Mouse (Mus musculus) CH12.LX (cell line): ENCODE data around the gene Samd9l. TPM values are rescaled to one million over a fixed set of nuclear protein-coding genes. Genes with fewer than 3 reads are reported as not detected.
"Not testable (repeated sequence)": the region's sequence is repeated elsewhere in the genome, so short reads cannot be mapped to it uniquely, and the experiment has no call there.

Experiments used
- DNase-seq: peaks from one replicate; pipeline ENCODE4 v3.0.0-alpha.2; 2013; ENCODE audit errors: extremely low read depth
- H3K27ac ChIP-seq: 2 replicates; pipeline ENCODE4 v1.5.1; 2012; ENCODE audit warnings: low read depth, mild to moderate bottlenecking, control low read depth, moderate library complexity; ENCODE audit not compliant: insufficient read depth
- H3K27me3 ChIP-seq: replicated peaks from 2 replicates; pipeline ENCODE3; 2012; ENCODE audit warnings: inconsistent platforms
- H3K36me3 ChIP-seq, 2 experiments: replicated peaks in 1 of 2; 2 replicates each; pipeline versions ENCODE3 to v1.6.1; 2012; ENCODE audit warnings: inconsistent platforms in 1 of 2, low read length in 1 of 2, mild to moderate bottlenecking in 1 of 2, mixed read lengths in 1 of 2, moderate library complexity in 1 of 2; ENCODE audit not compliant: control insufficient read depth in 1 of 2, insufficient read depth in 1 of 2
- H3K4me1 ChIP-seq, 2 experiments: 2 replicates each; pipeline ENCODE4 v1.6.1; 2012; ENCODE audit warnings: inconsistent platforms in 1 of 2, moderate library complexity in 1 of 2; ENCODE audit not compliant: insufficient read depth in 2 of 2, control insufficient read depth in 1 of 2
- H3K4me2 ChIP-seq: 2 replicates; pipeline ENCODE4 v1.6.1; 2012; ENCODE audit warnings: low read depth, mild to moderate bottlenecking, control low read depth; ENCODE audit not compliant: poor library complexity, insufficient read depth, severe bottlenecking
- H3K4me3 ChIP-seq, 3 experiments: fragments of 150-350 bp in 1 of 3; sonication (generic) in 1 of 3; replicated peaks in 1 of 3; 2 replicates each; pipeline versions ENCODE3 to v1.5.1; 2011 to 2012; ENCODE audit warnings: low read depth in 2 of 3, low read length in 2 of 3, mild to moderate bottlenecking in 2 of 3, moderate library complexity in 2 of 3, control low read depth in 1 of 3, improper control_type of control experiment in 1 of 3, inconsistent platforms in 1 of 3, mixed read lengths in 1 of 3; ENCODE audit not compliant: poor library complexity in 1 of 3
- H3K79me2 ChIP-seq: replicated peaks from 2 replicates; pipeline ENCODE4 v1.6.1; 2012; ENCODE audit warnings: mild to moderate bottlenecking, moderate library complexity; ENCODE audit not compliant: control insufficient read depth, poor library complexity, insufficient read depth, severe bottlenecking; ENCODE audit errors: extremely low read depth
- H3K9ac ChIP-seq: 2 replicates; pipeline ENCODE4 v1.6.1; 2012; ENCODE audit warnings: low read depth, mild to moderate bottlenecking, control low read depth, moderate library complexity; ENCODE audit not compliant: insufficient read depth
- H3K9me3 ChIP-seq: replicated peaks from 2 replicates; pipeline ENCODE3; 2012; ENCODE audit warnings: low read length, inconsistent platforms, mixed read lengths
- BHLHE40 ChIP-seq: IDR thresholded peaks from 2 replicates; pipeline ENCODE4 v1.6.1; 2011; ENCODE audit warnings: mild to moderate bottlenecking, low read depth, low read length, improper control_type of control experiment
- CTCF ChIP-seq, 2 experiments: IDR thresholded peaks in 1 of 2; conservative IDR thresholded peaks in 1 of 2; 2 replicates each; pipeline ENCODE4 v1.5.1; 2011 to 2012; ENCODE audit warnings: low read depth in 2 of 2, low read length in 2 of 2, improper control_type of control experiment in 1 of 2, inconsistent platforms in 1 of 2, mild to moderate bottlenecking in 1 of 2, moderate library complexity in 1 of 2
- MEF2A ChIP-seq: IDR thresholded peaks from 2 replicates; pipeline ENCODE4 v1.6.1; 2014; ENCODE audit warnings: low read depth, mild to moderate bottlenecking, inconsistent platforms, low read length, improper control_type of control experiment, borderline replicate concordance
- ZNF384 ChIP-seq: IDR thresholded peaks from 2 replicates; pipeline ENCODE4 v1.6.1; 2012; ENCODE audit warnings: low read depth, low read length, improper control_type of control experiment, inconsistent platforms
- dilution Hi-C: fragments of 300-500 bp; cut with MboI; formaldehyde crosslinking; loops from 2 replicates; pipeline ENCODE4 v1.14.3; 2020; ENCODE audit warnings: low sequenced_read_pairs; ENCODE audit not compliant: extremely low pct_unique_long_range_greater_than_20kb, extremely low pct_ligation_motif_present
- in situ Hi-C: fragments of 300-500 bp; cut with MboI; formaldehyde crosslinking; loops from 3 replicates; pipeline ENCODE4 v1.14.3; 2019; ENCODE audit warnings: low sequenced_read_pairs, low pct_ligation_motif_present, low pct_unique_long_range_greater_than_20kb, mixed read lengths
- polyA plus RNA-seq: library from polyadenylated mRNA; unstranded; fragments of >175 nt; gene quantifications from 2 replicates; pipeline ENCODE4 v1.2.1, GENCODE M21; 2012; ENCODE audit warnings: low read depth; ENCODE audit not compliant: insufficient read length
- total RNA-seq, 2 experiments: library from RNA; depleted of rRNA; stranded (reverse); fragments of 300-350 nt in 1 of 2; fragments of >200 nt in 1 of 2; gene quantifications; 2 replicates each; pipeline ENCODE4 v1.2.3; 2012 to 2014

The Samd9l gene
- total and polyA plus RNA-seq, 3 experiments, result 3.7 to 20.0 (median 8.2) TPM

GRCm38 (mm10) chr6:3427047-3427446, 27.7 kb upstream of the Samd9l start:
- in situ Hi-C loops (no loop called here), dilution Hi-C loops (no loop called here)
- peak; percentile 25 for DNase-seq
- no peaks in the 10 kb centered on the region for H3K36me3 ChIP-seq
- H3K9ac ChIP-seq, result no peak overlapping the region
- H3K4me2 ChIP-seq, result no peak overlapping the region
- no peaks in the 10 kb centered on the region for H3K27me3 ChIP-seq
- TF ChIP-seq MEF2A (no peak), ZNF384 (peak; percentile 92), CTCF (conservative IDR thresholded peaks at IDR 0.05 in 1 of 2, IDR thresholded peaks at IDR 0.05 in 1 of 2; ENCODE audit: low read depth in 2 of 2, low read length in 2 of 2) (no peak)
- H3K79me2 ChIP-seq, result no peaks in the 10 kb centered on the region
- H3K9me3 ChIP-seq, result no peaks in the 10 kb centered on the region
- no peaks in the 10 kb centered on the region for H3K4me1 ChIP-seq
- no peak overlapping the region for H3K27ac ChIP-seq
- no peak overlapping the region for H3K4me3 ChIP-seq

GRCm38 (mm10) chr6:3425333-3425732, 26.0 kb upstream of the Samd9l start:
- H3K4me2 ChIP-seq, H3K27ac ChIP-seq, H3K9me3 ChIP-seq, dilution Hi-C loops, H3K79me2 ChIP-seq, H3K4me1 ChIP-seq, H3K9ac ChIP-seq, in situ Hi-C loops, H3K36me3 ChIP-seq, H3K27me3 ChIP-seq, H3K4me3 ChIP-seq, DNase-seq: not testable (repeated sequence)

- H3K9me3 ChIP-seq, H3K27me3 ChIP-seq, in situ Hi-C loops, H3K79me2 ChIP-seq, dilution Hi-C loops, H3K27ac ChIP-seq, DNase-seq, H3K4me1 ChIP-seq, H3K4me3 ChIP-seq, H3K9ac ChIP-seq, H3K36me3 ChIP-seq, H3K4me2 ChIP-seq: not testable (repeated sequence)
Measured at GRCm38 (mm10) chr6:3424613-3425277, 25.4 kb upstream of the Samd9l start.

GRCm38 (mm10) chr6:3397182-3397906, 2.0 kb downstream of the Samd9l start:
- H3K9me3 ChIP-seq, in situ Hi-C loops, DNase-seq, H3K36me3 ChIP-seq, H3K27ac ChIP-seq, H3K27me3 ChIP-seq, H3K79me2 ChIP-seq, dilution Hi-C loops: not testable (repeated sequence)
- H3K4me1 ChIP-seq, result peaks cover 0 to 17% of the 10 kb centered on the region in 2 experiments; a peak in 2 of 4 replicates
- peak overlapping the region in 1 of 3 experiments; percentile 36 for H3K4me3 ChIP-seq
- TF ChIP-seq BHLHE40, result 0 out of 2 replicates have a peak, but pooled peaks have one; percentile 8
- TF ChIP-seq, all 38 proteins: peak for 1; not testable (repeated sequence) for 37
- H3K4me2 ChIP-seq, result peak overlapping the region; percentile 29; the same call in 1 of the 2 replicates
- not testable (repeated sequence) for H3K9ac ChIP-seq

GRCm38 (mm10) chr6:3395921-3396611, 3.3 kb downstream of the Samd9l start:
- H3K9me3 ChIP-seq, H3K4me3 ChIP-seq, H3K4me2 ChIP-seq, DNase-seq, dilution Hi-C loops, H3K79me2 ChIP-seq, in situ Hi-C loops, H3K36me3 ChIP-seq, H3K27me3 ChIP-seq, H3K27ac ChIP-seq, H3K9ac ChIP-seq: not testable (repeated sequence)
- peaks cover 0 to 17% of the 10 kb centered on the region in 2 experiments; a peak in 2 of 4 replicates for H3K4me1 ChIP-seq
